Mouse (Mus musculus) brain, embryonic 14.5 days (tissue): ENCODE measurements around the gene Rnf11.

Source experiments
- CTCF ChIP-seq: fragments of 200-500 bp; IDR thresholded peaks from 2 replicates; pipeline ENCODE4 v1.5.1; 2012; ENCODE audit warnings: inconsistent platforms, mild to moderate bottlenecking, moderate library complexity, borderline replicate concordance; ENCODE audit not compliant: insufficient read depth, insufficient read length; ENCODE audit errors: extremely low read depth
- POLR2A ChIP-seq: fragments of 200-500 bp; IDR thresholded peaks from 2 replicates; pipeline ENCODE4 v1.6.1; 2012; ENCODE audit warnings: mild to moderate bottlenecking, inconsistent platforms, borderline replicate concordance; ENCODE audit not compliant: poor library complexity, insufficient read depth, insufficient read length, severe bottlenecking; ENCODE audit errors: extremely low read depth

GRCm38 (mm10) chr4:109439101-109439500 lies 45.4 kb downstream of the Rnf11 start:
- TF ChIP-seq CTCF, result no peak
- TF ChIP-seq POLR2A, result no peak
